Mouse (Mus musculus) stomach, embryonic 15.5 days (tissue): Measurements from ENCODE around the gene Alyref. TPM values are rescaled to one million over a fixed set of nuclear protein-coding genes. Genes with fewer than 3 reads are reported as not detected.

ENCODE experiments used
- ATAC-seq: fragments of 200-750 bp; cut with Nextera tagmentation; 2 replicates; pipeline ENCODE4 v1.8.0; 2017; ENCODE audit warnings: low read depth, moderate number of reproducible peaks, moderate TSS enrichment; ENCODE audit not compliant: insufficient read depth, low FRiP score
- H3K27ac ChIP-seq: fragments of 300-500 bp; sonication (generic); 2 replicates; pipeline ENCODE4 v1.5.1; 2015; ENCODE audit warnings: mild to moderate bottlenecking, inconsistent platforms
- H3K27me3 ChIP-seq: fragments of 300-500 bp; sonication (generic); replicated peaks from 2 replicates; pipeline ENCODE4 v1.6.1; 2015; ENCODE audit warnings: inconsistent platforms
- H3K36me3 ChIP-seq: fragments of 300-500 bp; sonication (generic); 2 replicates; pipeline ENCODE4 v1.6.1; 2015; ENCODE audit warnings: inconsistent platforms
- H3K4me1 ChIP-seq: fragments of 300-500 bp; sonication (generic); 2 replicates; pipeline ENCODE4 v1.6.1; 2015; ENCODE audit warnings: inconsistent platforms
- H3K4me2 ChIP-seq: fragments of 300-500 bp; sonication (generic); 2 replicates; pipeline ENCODE4 v1.6.1; 2015; ENCODE audit warnings: mild to moderate bottlenecking, inconsistent platforms
- H3K4me3 ChIP-seq: fragments of 300-500 bp; sonication (generic); replicated peaks from 2 replicates; pipeline ENCODE4 v1.5.1; 2015; ENCODE audit warnings: inconsistent platforms
- H3K9ac ChIP-seq: fragments of 300-500 bp; sonication (generic); 2 replicates; pipeline ENCODE4 v1.6.1; 2015; ENCODE audit warnings: inconsistent platforms
- H3K9me3 ChIP-seq: fragments of 300-500 bp; sonication (generic); 2 replicates; pipeline ENCODE4 v1.6.1; 2016; ENCODE audit warnings: inconsistent platforms
- WGBS: fragments of 180-500 bp; shearing (Covaris S2); methylation state at CpG from one replicate; pipeline ENCODE4 v1.1.7; 2015; 5-methylcytosine and 5-hydroxymethylcytosine counted together
- polyA plus RNA-seq: library from polyadenylated mRNA; unstranded; fragments of >200 nt; fragmentation: Nextera tagmentation; extraction: Ambion mirVana; gene quantifications from 2 replicates; pipeline ENCODE4 v1.2.1, GENCODE M21; 2015

Gene Alyref
- polyA plus RNA-seq, 1 experiment from 2014 or later: 420 TPM

GRCm38 (mm10) chr11:120575940-120576339, 22.2 kb downstream of the Alyref start:
- no peak overlapping the region for H3K9ac ChIP-seq
- H3K4me1 ChIP-seq: peaks cover 41% of the 10 kb centered on the region
- H3K36me3 ChIP-seq: peaks cover 29% of the 10 kb centered on the region
- no peaks in the 10 kb centered on the region for H3K27me3 ChIP-seq
- 0 out of 2 replicates have a peak overlapping the region, but pooled peaks have one; percentile 55 for H3K27ac ChIP-seq
- no peak overlapping the region for H3K4me3 ChIP-seq
- H3K4me2 ChIP-seq: no peak overlapping the region
- H3K9me3 ChIP-seq: no peaks in the 10 kb centered on the region
- ATAC-seq: no peak

GRCm38 (mm10) chr11:120575046-120575445, 23.1 kb downstream of the Alyref start:
- no peak overlapping the region for H3K4me3 ChIP-seq
- no peak overlapping the region for H3K27ac ChIP-seq
- no peaks in the 10 kb centered on the region for H3K27me3 ChIP-seq
- peaks cover 37% of the 10 kb centered on the region for H3K36me3 ChIP-seq
- H3K9me3 ChIP-seq: no peaks in the 10 kb centered on the region
- H3K9ac ChIP-seq: no peak overlapping the region
- 79% methylated on average over 2 of the region's 2 CpGs for WGBS
- no peak overlapping the region for H3K4me2 ChIP-seq
- peaks cover 38% of the 10 kb centered on the region for H3K4me1 ChIP-seq
- no peak for ATAC-seq

GRCm38 (mm10) chr11:120574278-120574600, 23.9 kb downstream of the Alyref start:
- Histone ChIP-seq H3K4me2 (peak overlapping the region; percentile 72), H3K27ac (peak overlapping the region; percentile 37), H3K4me1 (peaks cover 34% of the 10 kb centered on the region), H3K27me3 (no peaks in the 10 kb centered on the region), H3K9ac (peak overlapping the region; percentile 85; the same call in 1 of the 2 replicates), H3K9me3 (no peaks in the 10 kb centered on the region), H3K36me3 (peaks cover 37% of the 10 kb centered on the region), H3K4me3 (peak overlapping the region; percentile 76)
- ATAC-seq: no peak
- WGBS: 30% methylated on average over 5 of the region's 5 CpGs

- H3K4me2 ChIP-seq: peak overlapping the region; percentile 72
- H3K9ac ChIP-seq: peak overlapping the region; percentile 85
- H3K27me3 ChIP-seq: no peaks in the 10 kb centered on the region
- WGBS: under 1% methylated on average over 23 of the region's 23 CpGs
- H3K4me1 ChIP-seq: peaks cover 30% of the 10 kb centered on the region
- ATAC-seq: no peak
- H3K4me3 ChIP-seq: peak overlapping the region; percentile 76
- H3K27ac ChIP-seq: peak overlapping the region; percentile 96
- H3K9me3 ChIP-seq: no peaks in the 10 kb centered on the region
- peaks cover 34% of the 10 kb centered on the region for H3K36me3 ChIP-seq
Observed at GRCm38 (mm10) chr11:120573585-120574277, 24.4 kb downstream of the Alyref start.

GRCm38 (mm10) chr11:120572752-120573584, 25.2 kb downstream of the Alyref start, which contains the start of gene P4hb:
Gene P4hb, minus strand, starts transcription at chr11:120573253.
- H3K36me3 ChIP-seq: peaks cover 34% of the 10 kb centered on the region
- ATAC-seq: peak; percentile 96
- under 1% methylated on average over 94 of the region's 94 CpGs for WGBS
- peak within 1 kb of the TSS; percentile 77 for H3K4me2 ChIP-seq
- peaks cover 29% of the 10 kb centered on the region for H3K4me1 ChIP-seq
- H3K9ac ChIP-seq: peak within 1 kb of the TSS; percentile 85
- no peaks in the 10 kb centered on the region for H3K27me3 ChIP-seq
- peak within 1 kb of the TSS; percentile 76 for H3K4me3 ChIP-seq
- peak within 1 kb of the TSS; percentile 96 for H3K27ac ChIP-seq
- H3K9me3 ChIP-seq: no peaks in the 10 kb centered on the region

- no peaks in the 10 kb centered on the region for H3K9me3 ChIP-seq
- peak overlapping the region; percentile 85 for H3K27ac ChIP-seq
- 0% methylated on average over 19 of the region's 24 CpGs for WGBS
- no peaks in the 10 kb centered on the region for H3K27me3 ChIP-seq
- peaks cover 32% of the 10 kb centered on the region for H3K4me1 ChIP-seq
- peak overlapping the region; percentile 77 for H3K4me2 ChIP-seq
- peak overlapping the region; percentile 76 for H3K9ac ChIP-seq
- peak overlapping the region; percentile 76 for H3K4me3 ChIP-seq
- H3K36me3 ChIP-seq: peaks cover 34% of the 10 kb centered on the region
- peak; percentile 5 for ATAC-seq
Observed at GRCm38 (mm10) chr11:120572417-120572751, 25.8 kb downstream of the Alyref start.

GRCm38 (mm10) chr11:120571754-120572416, 26.3 kb downstream of the Alyref start:
- H3K4me1 ChIP-seq: peaks cover 32% of the 10 kb centered on the region
- 6% methylated on average over 11 of the region's 11 CpGs for WGBS
- peak overlapping the region; percentile 76 for H3K9ac ChIP-seq
- ATAC-seq: no peak
- peak overlapping the region; percentile 77 for H3K4me2 ChIP-seq
- H3K9me3 ChIP-seq: no peaks in the 10 kb centered on the region
- H3K27me3 ChIP-seq: no peaks in the 10 kb centered on the region
- H3K36me3 ChIP-seq: peaks cover 37% of the 10 kb centered on the region
- peak overlapping the region; percentile 76 for H3K4me3 ChIP-seq
- peak overlapping the region; percentile 85 for H3K27ac ChIP-seq

- H3K27ac ChIP-seq: no peak overlapping the region
- H3K36me3 ChIP-seq: peaks cover 43% of the 10 kb centered on the region
- peak overlapping the region; percentile 76 for H3K4me3 ChIP-seq
- peaks cover 32% of the 10 kb centered on the region for H3K4me1 ChIP-seq
- H3K9ac ChIP-seq: peak overlapping the region; percentile 76; the same call in 1 of the 2 replicates
- no peaks in the 10 kb centered on the region for H3K27me3 ChIP-seq
- no peaks in the 10 kb centered on the region for H3K9me3 ChIP-seq
- H3K4me2 ChIP-seq: peak overlapping the region; percentile 77
- no peak for ATAC-seq
- WGBS: 56% methylated on average over 3 of the region's 3 CpGs
Observed at GRCm38 (mm10) chr11:120571122-120571521, 27.0 kb downstream of the Alyref start.

- 89% methylated on average over 6 of the region's 6 CpGs for WGBS
- no peak overlapping the region for H3K4me3 ChIP-seq
- no peak for ATAC-seq
- H3K9ac ChIP-seq: no peak overlapping the region
- peaks cover 25% of the 10 kb centered on the region for H3K4me1 ChIP-seq
- peaks cover 65% of the 10 kb centered on the region for H3K36me3 ChIP-seq
- no peaks in the 10 kb centered on the region for H3K27me3 ChIP-seq
- no peak overlapping the region for H3K27ac ChIP-seq
- H3K4me2 ChIP-seq: no peak overlapping the region
- H3K9me3 ChIP-seq: no peaks in the 10 kb centered on the region
Observed at GRCm38 (mm10) chr11:120568324-120568723, 29.8 kb downstream of the Alyref start.

GRCm38 (mm10) chr11:120565114-120565513, 33.1 kb downstream of the Alyref start:
- Histone ChIP-seq H3K36me3 (peaks cover 84% of the 10 kb centered on the region), H3K9me3 (no peaks in the 10 kb centered on the region)
- ATAC-seq: no peak

GRCm38 (mm10) chr11:120562949-120563348, 35.2 kb downstream of the Alyref start:
- 93% methylated on average over 13 of the region's 13 CpGs for WGBS
- Histone ChIP-seq H3K27me3 (no peaks in the 10 kb centered on the region), H3K36me3 (peaks cover 83% of the 10 kb centered on the region), H3K27ac (no peak overlapping the region), H3K4me2 (no peak overlapping the region), H3K4me1 (0 out of 2 replicates have a peak, but pooled peaks cover 3% of the 10 kb centered on the region), H3K9me3 (no peaks in the 10 kb centered on the region), H3K4me3 (no peak overlapping the region), H3K9ac (no peak overlapping the region)
- no peak for ATAC-seq

More at GRCm38 (mm10) chr11:120565114-120565513, 33.1 kb downstream of the Alyref start:
- no peaks in the 10 kb centered on the region for H3K27me3 ChIP-seq
- no peak overlapping the region for H3K9ac ChIP-seq
- 82% methylated on average over 9 of the region's 9 CpGs for WGBS
- H3K4me3 ChIP-seq: no peak overlapping the region
- no peak overlapping the region for H3K4me2 ChIP-seq
- 0 out of 2 replicates have a peak, but pooled peaks cover 12% of the 10 kb centered on the region for H3K4me1 ChIP-seq
- H3K27ac ChIP-seq: no peak overlapping the region
